Mouse (Mus musculus) urinary bladder, postnatal 10 days (tissue): ENCODE results near the gene Map6d1.

ENCODE experiments used
- DNase-seq: peaks from one replicate; pipeline ENCODE4 v3.0.0; 2022; ENCODE audit warnings: low spot score

Gene Map6d1

GRCm38 (mm10) chr16:20240468-20241414, at the start of gene Map6d1:
Gene Map6d1, minus strand, starts transcription at chr16:20241358.
- no peak for DNase-seq

GRCm38 (mm10) chr16:20280238-20280637, 39.1 kb upstream of the Map6d1 start:
- DNase-seq: no peak

- DNase-seq: no peak
Observed at GRCm38 (mm10) chr16:20279395-20279794, 38.2 kb upstream of the Map6d1 start.

- DNase-seq: no peak
Observed at GRCm38 (mm10) chr16:20272994-20273393, 31.8 kb upstream of the Map6d1 start.

GRCm38 (mm10) chr16:20271339-20271738, 30.2 kb upstream of the Map6d1 start:
- DNase-seq: no peak

GRCm38 (mm10) chr16:20265089-20265488, 23.9 kb upstream of the Map6d1 start:
- DNase-seq: no peak

- DNase-seq: no peak
Observed at GRCm38 (mm10) chr16:20257926-20258325, 16.8 kb upstream of the Map6d1 start.

- no peak for DNase-seq
Observed at GRCm38 (mm10) chr16:20248442-20249174, 7.5 kb upstream of the Map6d1 start.

- no peak for DNase-seq
Observed at GRCm38 (mm10) chr16:20247103-20247502, 5.9 kb upstream of the Map6d1 start.

- DNase-seq: no peak
Observed at GRCm38 (mm10) chr16:20238646-20239045, 2.5 kb downstream of the Map6d1 start.

GRCm38 (mm10) chr16:20237426-20237825, 3.7 kb downstream of the Map6d1 start:
- DNase-seq: no peak

GRCm38 (mm10) chr16:20234406-20234805, 6.8 kb downstream of the Map6d1 start:
- no peak for DNase-seq

- no peak for DNase-seq
Observed at GRCm38 (mm10) chr16:20228167-20228566, 13.0 kb downstream of the Map6d1 start.

GRCm38 (mm10) chr16:20227504-20227903, 13.7 kb downstream of the Map6d1 start:
- DNase-seq: no peak

- no peak for DNase-seq
Observed at GRCm38 (mm10) chr16:20226676-20227075, 14.5 kb downstream of the Map6d1 start.

GRCm38 (mm10) chr16:20222726-20223125, 18.4 kb downstream of the Map6d1 start:
- no peak for DNase-seq

- no peak for DNase-seq
Observed at GRCm38 (mm10) chr16:20213591-20214226, 27.4 kb downstream of the Map6d1 start.

GRCm38 (mm10) chr16:20199501-20200201, 41.5 kb downstream of the Map6d1 start:
- DNase-seq: no peak

- DNase-seq: no peak
Observed at GRCm38 (mm10) chr16:20196962-20197361, 44.2 kb downstream of the Map6d1 start.

GRCm38 (mm10) chr16:20195546-20195945, 45.6 kb downstream of the Map6d1 start:
- no peak for DNase-seq

- no peak for DNase-seq
Observed at GRCm38 (mm10) chr16:20192043-20192442, 49.1 kb downstream of the Map6d1 start.
